Mouse (Mus musculus) midbrain, embryonic 11.5 days (tissue): ENCODE results near the gene Fam198a. TPM values are rescaled to one million over a fixed set of nuclear protein-coding genes. Genes with fewer than 3 reads are reported as not detected.
A peak's percentile ranks its signal among the peaks of the same experiment; 100 is the strongest.

Experiments used
- ATAC-seq: fragments of 200-750 bp; cut with Nextera tagmentation; 2 replicates; pipeline ENCODE4 v1.8.0; 2017; ENCODE audit warnings: moderate TSS enrichment, moderate library complexity; ENCODE audit not compliant: low FRiP score
- DNase-seq: peaks from one replicate; pipeline ENCODE4 v3.0.0; 2015; ENCODE audit warnings: low spot score; ENCODE audit errors: missing footprints
- H3K27ac ChIP-seq: fragments of 300-500 bp; sonication (generic); 2 replicates; pipeline ENCODE4 v1.5.1; 2014; ENCODE audit warnings: low read depth, low read length
- H3K27me3 ChIP-seq: fragments of 300-500 bp; sonication (generic); 2 replicates; pipeline ENCODE4 v1.6.1; 2014; ENCODE audit warnings: mild to moderate bottlenecking, low read length, moderate library complexity, mixed read lengths; ENCODE audit not compliant: control insufficient read depth, insufficient read depth
- H3K36me3 ChIP-seq: fragments of 300-500 bp; sonication (generic); 2 replicates; pipeline ENCODE4 v1.6.1; 2014; ENCODE audit warnings: mild to moderate bottlenecking, low read length, moderate library complexity, mixed read lengths; ENCODE audit not compliant: control insufficient read depth, insufficient read depth
- H3K4me1 ChIP-seq: fragments of 300-500 bp; sonication (generic); 2 replicates; pipeline ENCODE4 v1.6.1; 2014; ENCODE audit warnings: low read length; ENCODE audit not compliant: control insufficient read depth, insufficient read depth
- H3K4me2 ChIP-seq: fragments of 300-500 bp; sonication (generic); 2 replicates; pipeline ENCODE4 v1.6.1; 2014; ENCODE audit warnings: mild to moderate bottlenecking, moderate library complexity
- H3K4me3 ChIP-seq: fragments of 300-500 bp; sonication (generic); 2 replicates; pipeline ENCODE4 v1.5.1; 2014; ENCODE audit warnings: low read depth, low read length
- H3K9ac ChIP-seq: fragments of 300-500 bp; sonication (generic); 2 replicates; pipeline ENCODE4 v1.6.1; 2014; ENCODE audit warnings: low read length
- H3K9me3 ChIP-seq: fragments of 300-500 bp; sonication (generic); 2 replicates; pipeline ENCODE4 v1.6.1; 2016; ENCODE audit warnings: low read length; ENCODE audit not compliant: control insufficient read depth
- WGBS: fragments of 180-500 bp; shearing (Covaris S2); extraction: QIAGEN DNeasy Blood & Tissue Kit; methylation state at CpG from one replicate; pipeline ENCODE4 v1.1.7; 2014; 5-methylcytosine and 5-hydroxymethylcytosine counted together
- polyA plus RNA-seq: library from polyadenylated mRNA; unstranded; fragments of >200 nt; fragmentation: Nextera tagmentation; extraction: Ambion mirVana; gene quantifications from 2 replicates; pipeline ENCODE4 v1.2.1, GENCODE M21; 2014

Fam198a gene
- polyA plus RNA-seq, 1 experiment from 2014 or later, result 0.52 TPM

DNA sequence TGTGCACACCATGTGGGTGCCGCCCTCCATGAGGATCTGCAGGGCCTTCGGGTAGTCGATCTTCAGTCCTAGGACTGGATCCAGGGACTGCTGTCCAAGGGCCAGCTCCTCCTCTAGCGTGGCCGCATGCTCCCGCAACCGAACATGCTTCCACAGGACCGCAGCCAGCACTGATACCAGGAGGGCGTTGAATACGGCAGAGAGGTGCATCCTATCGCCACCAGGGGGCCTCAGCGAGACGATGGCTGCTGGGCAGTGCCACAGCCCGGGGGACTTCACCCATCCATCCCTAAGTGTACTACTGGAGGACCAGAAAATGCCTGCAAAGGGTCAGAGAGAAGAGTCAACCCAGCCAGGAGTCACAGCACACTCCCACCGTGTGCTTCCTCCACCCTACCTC is 32.7 kb downstream of the Fam198a start:
- Histone ChIP-seq H3K4me2 (no peak overlapping the region), H3K4me1 (no peaks in the 10 kb centered on the region), H3K4me3 (no peak overlapping the region), H3K9me3 (no peaks in the 10 kb centered on the region), H3K36me3 (no peaks in the 10 kb centered on the region; the same call in 1 of the 2 replicates), H3K9ac (no peak overlapping the region), H3K27ac (no peak overlapping the region), H3K27me3 (no peaks in the 10 kb centered on the region)
- ATAC-seq (peak; percentile 48), DNase-seq (peak; percentile 93)
- 57% methylated on average over 15 of the region's 15 CpGs for WGBS

DNA sequence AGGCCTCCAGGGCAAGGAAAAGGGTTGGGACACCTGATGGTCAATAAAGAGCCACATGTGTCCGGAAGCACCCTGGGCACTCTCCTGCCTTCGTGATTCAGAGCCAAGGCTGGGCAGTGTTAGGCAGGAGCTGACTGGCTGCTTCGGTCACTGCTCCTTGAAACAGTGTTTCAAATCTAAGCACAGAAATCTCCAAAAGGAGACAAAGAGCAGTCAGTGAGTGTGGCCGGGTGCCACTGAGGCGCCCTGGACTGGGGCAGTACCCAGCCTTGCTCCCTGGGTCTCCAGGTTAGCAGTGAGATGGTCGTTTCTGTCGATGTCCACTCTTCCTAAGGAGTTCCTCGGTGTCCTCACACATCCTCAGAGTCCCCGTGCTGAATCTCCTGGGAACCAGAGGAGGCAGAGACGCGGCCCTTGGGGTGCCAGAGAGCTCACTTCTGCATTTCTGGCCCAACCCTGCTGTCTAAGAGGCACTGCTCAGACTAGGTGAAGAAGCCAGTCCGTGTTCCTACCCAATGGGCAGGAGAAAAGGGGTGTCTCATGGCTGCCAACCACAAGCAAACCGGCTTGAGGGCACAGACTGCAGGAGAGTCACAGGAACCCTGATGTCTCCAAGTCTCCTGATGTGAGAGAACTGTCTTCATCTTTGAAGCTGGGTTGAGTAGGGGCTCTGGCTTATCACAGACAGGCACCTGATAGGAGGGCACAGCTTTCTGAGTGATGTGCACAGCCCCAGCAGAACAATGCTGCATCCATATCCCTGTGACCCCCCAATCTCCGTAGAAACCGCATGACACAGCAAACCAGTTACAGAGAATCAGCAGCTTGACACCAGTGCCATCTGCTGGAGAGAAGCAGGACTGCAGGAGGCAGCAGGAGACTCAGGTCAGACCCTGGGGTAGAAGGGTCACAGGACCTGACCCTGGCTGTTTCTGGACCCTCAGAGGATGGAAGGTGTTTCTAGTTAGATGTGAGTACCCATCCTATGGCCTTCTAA is 34.0 kb downstream of the Fam198a start:
- Histone ChIP-seq H3K4me1 (peaks cover 3% of the 10 kb centered on the region), H3K27me3 (no peaks in the 10 kb centered on the region), H3K9ac (no peak overlapping the region), H3K27ac (no peak overlapping the region), H3K9me3 (no peaks in the 10 kb centered on the region), H3K4me2 (no peak overlapping the region), H3K4me3 (no peak overlapping the region), H3K36me3 (no peaks in the 10 kb centered on the region; the same call in 1 of the 2 replicates)
- peak; percentile 64 for ATAC-seq
- DNase-seq, result peak; percentile 96
- WGBS, result 71% methylated on average over 15 of the region's 15 CpGs

DNA sequence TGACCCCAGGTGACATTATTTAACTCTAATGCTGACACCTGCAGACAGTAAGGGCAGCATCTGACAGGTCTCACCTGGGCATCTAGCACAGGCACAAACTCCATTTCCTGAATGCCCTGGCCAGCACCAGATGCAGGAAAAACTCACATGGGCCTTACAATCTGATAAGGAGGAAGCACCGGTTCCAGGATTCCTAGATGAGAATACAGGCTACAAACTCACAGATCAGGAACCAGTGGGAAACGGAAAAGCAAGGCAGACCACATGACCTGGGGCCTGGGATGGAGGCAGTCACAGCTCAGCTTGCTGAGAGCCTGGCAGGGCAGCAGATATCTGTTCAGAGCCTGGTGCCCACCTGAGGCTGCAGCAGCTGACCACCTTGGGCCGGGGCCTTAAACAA is 38.1 kb downstream of the Fam198a start:
- Histone ChIP-seq H3K27me3 (no peaks in the 10 kb centered on the region), H3K4me2 (no peak overlapping the region), H3K9ac (no peak overlapping the region), H3K4me1 (peaks cover 6% of the 10 kb centered on the region), H3K4me3 (no peak overlapping the region), H3K9me3 (no peaks in the 10 kb centered on the region), H3K27ac (no peak overlapping the region), H3K36me3 (no peaks in the 10 kb centered on the region)
- 77% methylated on average over 3 of the region's 3 CpGs for WGBS
- ATAC-seq (no peak), DNase-seq (no peak)

DNA sequence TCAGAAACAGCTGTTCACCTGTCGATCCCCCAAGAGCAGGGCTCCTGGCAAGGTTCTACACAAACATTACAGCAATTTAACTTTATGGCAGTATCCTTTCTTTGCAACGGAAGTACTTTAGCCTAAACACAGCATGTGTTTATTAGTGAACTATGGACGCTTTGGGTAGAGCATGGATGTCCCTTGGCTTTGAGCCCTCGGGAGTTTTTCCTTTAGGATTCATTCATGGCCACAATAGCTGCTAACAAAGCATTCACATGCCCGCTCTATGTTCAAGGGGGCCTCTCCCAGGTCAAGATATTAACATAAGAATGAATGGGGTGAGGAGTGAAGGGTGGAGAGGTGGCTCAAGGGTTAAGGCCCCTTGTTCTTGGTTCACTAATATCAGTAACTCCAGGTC is 38.7 kb downstream of the Fam198a start:
- Histone ChIP-seq H3K9ac (no peak overlapping the region), H3K27me3 (no peaks in the 10 kb centered on the region), H3K4me1 (peaks cover 8% of the 10 kb centered on the region), H3K4me3 (no peak overlapping the region), H3K36me3 (no peaks in the 10 kb centered on the region), H3K4me2 (no peak overlapping the region), H3K9me3 (no peaks in the 10 kb centered on the region), H3K27ac (no peak overlapping the region)
- DNase-seq (peak; percentile 69), ATAC-seq (no peak)
- WGBS, result 31% methylated on average over 5 of the region's 5 CpGs

DNA sequence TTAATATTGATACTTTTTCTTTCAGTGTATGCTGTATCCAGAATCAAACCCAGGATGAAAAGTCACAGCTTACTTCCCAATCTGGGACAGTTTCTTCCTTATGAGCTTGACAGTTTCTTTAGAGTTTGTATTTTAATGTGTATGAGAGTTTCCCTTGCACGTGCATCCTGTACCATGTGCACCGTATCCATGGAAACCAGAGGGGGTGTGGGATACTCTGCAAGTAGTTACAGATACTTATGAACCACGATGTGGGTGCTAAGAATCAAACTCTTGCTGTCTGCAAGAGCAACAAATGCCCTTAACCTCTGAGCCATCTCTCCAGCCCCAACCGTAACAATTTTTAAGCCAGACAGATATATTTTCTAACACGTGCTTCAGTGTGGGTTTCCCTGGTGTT is 40.3 kb downstream of the Fam198a start:
- ATAC-seq, result no peak
- Histone ChIP-seq H3K36me3 (no peaks in the 10 kb centered on the region), H3K9ac (no peak overlapping the region), H3K4me3 (no peak overlapping the region), H3K27me3 (no peaks in the 10 kb centered on the region), H3K4me2 (no peak overlapping the region), H3K9me3 (no peaks in the 10 kb centered on the region), H3K27ac (no peak overlapping the region), H3K4me1 (peaks cover 16% of the 10 kb centered on the region)
- peak; percentile 75 for DNase-seq
- WGBS, result 78% methylated on average over 5 of the region's 5 CpGs

DNA sequence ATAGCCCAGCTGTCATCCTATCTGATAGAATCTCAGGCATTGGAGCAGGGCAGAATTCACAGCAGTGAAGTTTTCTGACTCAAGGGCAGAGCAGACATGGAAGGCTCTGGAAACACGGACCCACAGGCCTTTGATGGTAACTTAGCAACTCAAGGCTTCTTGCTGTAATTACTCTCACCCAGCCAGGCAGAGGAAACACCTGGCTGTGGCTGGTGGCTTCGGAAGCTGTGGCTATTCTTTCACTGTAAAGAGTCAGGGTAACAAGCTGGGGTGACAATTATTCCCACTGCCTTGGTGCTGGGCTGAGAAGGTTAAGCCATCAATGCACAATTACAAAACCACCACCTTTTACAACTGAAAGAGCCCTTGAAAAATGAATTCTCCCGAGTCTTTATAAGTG is 42.3 kb downstream of the Fam198a start:
- no peaks in the 10 kb centered on the region for H3K27me3 ChIP-seq
- H3K9ac ChIP-seq, result no peak overlapping the region
- H3K27ac ChIP-seq, result no peak overlapping the region
- DNase-seq, result peak; percentile 44
- WGBS, result 81% methylated on average over 3 of the region's 3 CpGs
- no peak for ATAC-seq
- no peak overlapping the region for H3K4me2 ChIP-seq
- H3K4me3 ChIP-seq, result no peak overlapping the region
- H3K36me3 ChIP-seq, result no peaks in the 10 kb centered on the region
- peaks cover 16% of the 10 kb centered on the region for H3K4me1 ChIP-seq
- H3K9me3 ChIP-seq, result no peaks in the 10 kb centered on the region

DNA sequence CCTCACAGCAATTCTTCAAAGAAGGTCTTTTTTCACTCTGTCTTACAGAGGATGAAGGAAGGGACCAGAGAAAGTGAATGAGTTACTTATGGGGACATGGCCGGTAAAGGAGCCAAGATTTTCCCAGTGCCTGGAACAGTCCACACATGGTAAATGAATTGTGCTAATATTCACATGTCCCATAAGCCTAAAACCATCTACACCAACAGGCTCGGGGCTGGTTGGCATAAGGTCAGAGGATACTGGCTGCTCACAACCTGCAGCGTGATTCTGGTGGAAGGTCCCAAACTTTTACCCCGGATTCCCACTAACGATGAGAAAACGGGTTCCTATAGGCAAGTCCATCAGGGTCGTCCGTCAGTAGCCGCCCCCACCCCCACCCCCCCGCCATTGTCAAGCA is 44.3 kb downstream of the Fam198a start:
- peak overlapping the region; percentile 82 for H3K4me3 ChIP-seq
- no peak for ATAC-seq
- H3K4me2 ChIP-seq, result peak overlapping the region; percentile 93
- no peak for DNase-seq
- peak overlapping the region; percentile 82 for H3K9ac ChIP-seq
- whole genome bisulfite sequencing, result 15% methylated on average over 10 of the region's 10 CpGs
- no peaks in the 10 kb centered on the region for H3K36me3 ChIP-seq
- H3K27me3 ChIP-seq, result no peaks in the 10 kb centered on the region
- H3K4me1 ChIP-seq, result peaks cover 10% of the 10 kb centered on the region
- H3K9me3 ChIP-seq, result no peaks in the 10 kb centered on the region
- H3K27ac ChIP-seq, result no peak overlapping the region

DNA sequence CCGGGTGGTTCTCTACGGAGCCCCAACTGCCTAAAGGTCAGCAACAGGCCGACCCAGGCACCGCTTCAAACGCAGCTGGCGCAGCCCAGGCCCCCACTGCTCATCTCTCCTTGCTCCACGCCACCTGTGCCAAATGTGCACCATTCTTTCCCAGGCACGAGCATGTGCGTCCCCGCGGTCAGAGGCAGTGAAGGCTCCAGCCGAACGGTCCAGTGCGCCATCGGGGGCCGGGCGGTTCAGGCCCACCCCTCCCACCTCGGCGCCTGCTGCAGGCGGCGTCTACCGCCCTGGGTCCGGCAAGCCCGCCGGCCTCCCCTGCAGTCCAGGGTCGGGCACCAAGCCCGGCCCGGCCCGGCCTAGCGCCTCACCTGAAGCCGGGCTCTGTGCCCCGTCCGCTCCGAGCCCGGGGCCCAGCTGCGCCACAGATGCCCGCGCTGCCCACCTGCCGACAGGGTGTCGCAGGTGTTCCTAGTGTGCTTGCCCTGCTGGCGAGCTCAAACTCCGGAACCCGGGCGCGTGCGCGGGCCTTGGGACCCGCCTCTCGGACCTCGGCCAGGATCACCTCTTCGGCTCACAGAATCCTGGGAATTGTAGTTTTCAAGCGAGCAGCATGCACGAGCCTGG is 44.8 kb downstream of the Fam198a start:
- Histone ChIP-seq H3K27ac (no peak overlapping the region), H3K4me2 (peak overlapping the region; percentile 93), H3K27me3 (no peaks in the 10 kb centered on the region), H3K9ac (peak overlapping the region; percentile 82), H3K9me3 (no peaks in the 10 kb centered on the region), H3K4me3 (peak overlapping the region; percentile 82), H3K36me3 (no peaks in the 10 kb centered on the region), H3K4me1 (peaks cover 10% of the 10 kb centered on the region)
- peak; percentile 95 for DNase-seq
- peak; percentile 86 for ATAC-seq
- under 1% methylated on average over 53 of the region's 53 CpGs for WGBS

DNA sequence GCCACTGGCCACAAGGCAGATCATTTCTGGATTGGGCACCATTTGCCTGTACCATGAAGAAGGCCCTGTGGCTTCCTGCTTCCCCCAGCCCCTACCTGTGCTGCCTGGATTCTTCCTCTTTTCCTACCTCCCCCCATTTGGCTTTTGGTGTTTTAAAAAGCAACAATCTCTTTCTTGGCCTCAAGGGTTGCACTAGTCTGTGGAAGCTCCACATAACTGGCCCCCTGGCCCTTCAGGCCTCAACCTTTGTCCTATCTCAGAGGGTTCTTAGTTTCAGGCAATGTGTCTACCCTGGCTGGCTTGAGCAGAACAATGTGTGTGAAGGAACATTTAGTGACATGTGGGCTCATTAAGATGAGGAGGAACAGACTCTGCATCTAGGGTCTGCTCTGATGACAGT is 46.2 kb downstream of the Fam198a start, which contains the start of gene Pomgnt2:
Pomgnt2 (minus strand) TSS at position 101 of the 400 bp plus-strand sequence.
- Histone ChIP-seq H3K27ac (no peak within 1 kb of the TSS), H3K27me3 (no peaks in the 10 kb centered on the region), H3K4me1 (peaks cover 10% of the 10 kb centered on the region), H3K4me3 (peak within 1 kb of the TSS; percentile 82), H3K9me3 (no peaks in the 10 kb centered on the region), H3K4me2 (peak within 1 kb of the TSS; percentile 93), H3K9ac (no peak within 1 kb of the TSS; the same call in 1 of the 2 replicates), H3K36me3 (no peaks in the 10 kb centered on the region)
- DNase-seq, result no peak
- no peak for ATAC-seq
